Mouse (Mus musculus): ENCODE measurements around the gene Cdh10.
A peak's percentile ranks its signal among the peaks of the same experiment; 100 is the strongest.

The Cdh10 gene

GRCm38 (mm10) chr15:18818185-18818973 is at the start of gene Cdh10:
TSS of gene Cdh10 (plus strand) at chr15:18818947.
- DNase-seq = peak; percentile 49

- DNase-seq = no peak
These were observed 9.5 kb upstream of the Cdh10 start for GRCm38 (mm10) chr15:18809148-18809827.

GRCm38 (mm10) chr15:18817707-18818106 is 1.0 kb upstream of the Cdh10 start:
- no peak for DNase-seq

GRCm38 (mm10) chr15:18820226-18820625 is 1.5 kb downstream of the Cdh10 start:
- no peak for DNase-seq

- DNase-seq = peak; percentile 84
These were observed 2.5 kb downstream of the Cdh10 start for GRCm38 (mm10) chr15:18821114-18821756.

GRCm38 (mm10) chr15:18823420-18823819 is 4.7 kb downstream of the Cdh10 start:
- DNase-seq = no peak

- DNase-seq = peak; percentile 41
These were observed 13.5 kb downstream of the Cdh10 start for GRCm38 (mm10) chr15:18832263-18832662.

- no peak for DNase-seq
These were observed 23.0 kb downstream of the Cdh10 start for GRCm38 (mm10) chr15:18841769-18842168.

- DNase-seq = no peak
These were observed 26.1 kb downstream of the Cdh10 start for GRCm38 (mm10) chr15:18844807-18845206.

- peak; percentile 14 for DNase-seq
These were observed 31.8 kb downstream of the Cdh10 start for GRCm38 (mm10) chr15:18850497-18850896.

GRCm38 (mm10) chr15:18858135-18858534 is 39.4 kb downstream of the Cdh10 start:
- no peak for DNase-seq

GRCm38 (mm10) chr15:18869871-18870270 is 51.1 kb downstream of the Cdh10 start:
- no peak for DNase-seq

- DNase-seq = no peak
These were observed 62.7 kb downstream of the Cdh10 start for GRCm38 (mm10) chr15:18881467-18881866.

- no peak for DNase-seq
These were observed 67.9 kb downstream of the Cdh10 start for GRCm38 (mm10) chr15:18886673-18887072.

GRCm38 (mm10) chr15:18888912-18889311 is 70.2 kb downstream of the Cdh10 start:
- no peak for DNase-seq

GRCm38 (mm10) chr15:18890358-18890757 is 71.6 kb downstream of the Cdh10 start:
- no peak for DNase-seq

GRCm38 (mm10) chr15:18900776-18901175 is 82.0 kb downstream of the Cdh10 start:
- DNase-seq = no peak

- DNase-seq = no peak
These were observed 85.4 kb downstream of the Cdh10 start for GRCm38 (mm10) chr15:18904131-18904530.

- no peak for DNase-seq
These were observed 91.9 kb downstream of the Cdh10 start for GRCm38 (mm10) chr15:18910612-18911011.

GRCm38 (mm10) chr15:18925392-18926117 is 106.8 kb downstream of the Cdh10 start:
- no peak for DNase-seq

- DNase-seq = no peak
These were observed 108.2 kb downstream of the Cdh10 start for GRCm38 (mm10) chr15:18926964-18927363.

GRCm38 (mm10) chr15:18952266-18952665 is 133.5 kb downstream of the Cdh10 start:
- no peak for DNase-seq

GRCm38 (mm10) chr15:18975041-18975440 is 156.3 kb downstream of the Cdh10 start:
- no peak for DNase-seq

All from cerebellum, adult 11 months (tissue).